Mouse (Mus musculus) C2C12 (cell line): ENCODE data around the gene Soat1. TPM values are rescaled to one million over a fixed set of nuclear protein-coding genes. Genes with fewer than 3 reads are reported as not detected.

ENCODE experiments used
- H3K27me3 ChIP-seq: one replicate; pipeline ENCODE4 v1.6.1; 2011; ENCODE audit not compliant: control insufficient read depth, insufficient read depth, insufficient read length
- H3K36me3 ChIP-seq: one replicate; pipeline ENCODE4 v1.6.1; 2011; ENCODE audit not compliant: control insufficient read depth, insufficient read depth
- H3K4me3 ChIP-seq: one replicate; pipeline ENCODE4 v1.5.1; 2011; ENCODE audit warnings: mild to moderate bottlenecking, control low read depth; ENCODE audit not compliant: poor library complexity, insufficient read depth, severe bottlenecking
- H3K79me2 ChIP-seq: one replicate; pipeline ENCODE4 v1.6.1; 2011; ENCODE audit not compliant: control insufficient read depth, insufficient read depth
- H3K79me3 ChIP-seq: one replicate; pipeline ENCODE4 v1.6.1; 2011; ENCODE audit warnings: low read depth, control low read depth
- H3ac ChIP-seq: one replicate; pipeline ENCODE3; 2011; ENCODE audit warnings: low read depth; ENCODE audit not compliant: control insufficient read depth, insufficient read length
- CEBPB ChIP-seq: IDR thresholded peaks from one replicate; pipeline ENCODE4 v1.6.1; 2011; ENCODE audit warnings: low read depth, mild to moderate bottlenecking, control low read depth, moderate library complexity
- CTCF ChIP-seq: IDR thresholded peaks from one replicate; pipeline ENCODE4 v1.5.1; 2011; ENCODE audit not compliant: control insufficient read depth, insufficient read depth, insufficient read length
- FOSL1 ChIP-seq: IDR thresholded peaks from one replicate; pipeline ENCODE4 v1.8.0; 2011; ENCODE audit warnings: mild to moderate bottlenecking, low read length; ENCODE audit not compliant: poor library complexity, insufficient read depth, severe bottlenecking
- MAX ChIP-seq: IDR thresholded peaks from one replicate; pipeline ENCODE4 v1.6.1; 2011; ENCODE audit warnings: mild to moderate bottlenecking, control low read depth
- MYOD1 ChIP-seq: IDR thresholded peaks from one replicate; pipeline ENCODE4 v1.6.1; 2011; ENCODE audit warnings: low read depth; ENCODE audit not compliant: control insufficient read depth, insufficient read length
- MYOG ChIP-seq: IDR thresholded peaks from one replicate; pipeline ENCODE4 v1.6.1; 2011; ENCODE audit not compliant: control insufficient read depth, insufficient read length; ENCODE audit errors: extremely low read depth
- USF1 ChIP-seq: IDR thresholded peaks from one replicate; pipeline ENCODE4 v1.6.1; 2011; ENCODE audit warnings: low read depth, mild to moderate bottlenecking, control low read depth, moderate library complexity
- polyA plus RNA-seq: library from polyadenylated mRNA; unstranded; fragments of >200 nt; fragmentation: generic; extraction: Trizol; gene quantifications from one replicate; pipeline ENCODE4 v1.2.1, GENCODE M21; 2012; ENCODE audit warnings: missing spikeins

The Soat1 gene
- polyA plus RNA-seq, 1 experiment: 72.5 TPM

GRCm38 (mm10) chr1:156449089-156449488 is 25.0 kb downstream of the Soat1 start:
- no peak for TF ChIP-seq MAX
- H3K4me3 ChIP-seq: no peak overlapping the region
- H3K79me3 ChIP-seq: peaks cover 35% of the 10 kb centered on the region
- H3K79me2 ChIP-seq: peaks cover 66% of the 10 kb centered on the region
- H3ac ChIP-seq: no peak overlapping the region
- H3K27me3 ChIP-seq: no peaks in the 10 kb centered on the region
- peaks cover 30% of the 10 kb centered on the region for H3K36me3 ChIP-seq

GRCm38 (mm10) chr1:156445049-156445448 is 29.1 kb downstream of the Soat1 start:
- Histone ChIP-seq H3K79me2 (peaks cover 27% of the 10 kb centered on the region), H3K4me3 (no peak overlapping the region), H3ac (no peak overlapping the region), H3K79me3 (peaks cover 21% of the 10 kb centered on the region), H3K36me3 (peaks cover 63% of the 10 kb centered on the region), H3K27me3 (no peaks in the 10 kb centered on the region)
- TF ChIP-seq USF1 (no peak), FOSL1 (no peak), CEBPB (no peak), MYOD1 (no peak), CTCF (no peak), MAX (no peak), MYOG (no peak)

- peaks cover 4% of the 10 kb centered on the region for H3K79me2 ChIP-seq
- H3ac ChIP-seq: no peak overlapping the region
- peaks cover 83% of the 10 kb centered on the region for H3K36me3 ChIP-seq
- H3K27me3 ChIP-seq: no peaks in the 10 kb centered on the region
- TF ChIP-seq USF1 (no peak), MAX (no peak)
- H3K79me3 ChIP-seq: peaks cover 11% of the 10 kb centered on the region
- no peak overlapping the region for H3K4me3 ChIP-seq
These were observed 31.4 kb downstream of the Soat1 start for GRCm38 (mm10) chr1:156442776-156443175.

- Histone ChIP-seq H3ac (no peak overlapping the region), H3K36me3 (peaks cover 89% of the 10 kb centered on the region), H3K4me3 (no peak overlapping the region), H3K27me3 (no peaks in the 10 kb centered on the region), H3K79me3 (peaks cover 6% of the 10 kb centered on the region), H3K79me2 (no peaks in the 10 kb centered on the region)
- TF ChIP-seq MAX (no peak), CEBPB (no peak), FOSL1 (no peak), CTCF (no peak), MYOD1 (no peak), USF1 (no peak), MYOG (no peak)
These were observed 31.9 kb downstream of the Soat1 start for GRCm38 (mm10) chr1:156442266-156442665.

- Histone ChIP-seq H3K4me3 (no peak overlapping the region), H3K27me3 (no peaks in the 10 kb centered on the region), H3K79me2 (no peaks in the 10 kb centered on the region), H3K79me3 (peaks cover 1% of the 10 kb centered on the region), H3K36me3 (peaks cover 85% of the 10 kb centered on the region), H3ac (no peak overlapping the region)
- TF ChIP-seq CEBPB (no peak), USF1 (no peak), MAX (no peak), CTCF (no peak)
These were observed 36.4 kb downstream of the Soat1 start for GRCm38 (mm10) chr1:156437726-156438125.

- Histone ChIP-seq H3ac (no peak overlapping the region), H3K27me3 (no peaks in the 10 kb centered on the region), H3K36me3 (peaks cover 87% of the 10 kb centered on the region), H3K79me2 (no peaks in the 10 kb centered on the region), H3K79me3 (peaks cover 1% of the 10 kb centered on the region), H3K4me3 (no peak overlapping the region)
- TF ChIP-seq FOSL1 (no peak), USF1 (no peak), CTCF (no peak), MYOG (no peak), MYOD1 (no peak), MAX (no peak)
These were observed 37.0 kb downstream of the Soat1 start for GRCm38 (mm10) chr1:156437016-156437708.
